Mouse (Mus musculus): ENCODE results near the gene Deaf1. TPM values are rescaled to one million over a fixed set of nuclear protein-coding genes. Genes with fewer than 3 reads are reported as not detected.

The Deaf1 gene
- 10 to 100 TPM; 21.2 to 45.8 TPM for polyA plus RNA-seq (2012; fragmentation: generic; extraction: Trizol)

GRCm38 (mm10) chr7:141327469-141328372 lies at the start of gene Deaf1, which contains the start of gene Tmem80:
Gene Deaf1 (minus strand): TSS chr7:141327690.
Gene Tmem80 (plus strand): TSS chr7:141327739.

DNA sequence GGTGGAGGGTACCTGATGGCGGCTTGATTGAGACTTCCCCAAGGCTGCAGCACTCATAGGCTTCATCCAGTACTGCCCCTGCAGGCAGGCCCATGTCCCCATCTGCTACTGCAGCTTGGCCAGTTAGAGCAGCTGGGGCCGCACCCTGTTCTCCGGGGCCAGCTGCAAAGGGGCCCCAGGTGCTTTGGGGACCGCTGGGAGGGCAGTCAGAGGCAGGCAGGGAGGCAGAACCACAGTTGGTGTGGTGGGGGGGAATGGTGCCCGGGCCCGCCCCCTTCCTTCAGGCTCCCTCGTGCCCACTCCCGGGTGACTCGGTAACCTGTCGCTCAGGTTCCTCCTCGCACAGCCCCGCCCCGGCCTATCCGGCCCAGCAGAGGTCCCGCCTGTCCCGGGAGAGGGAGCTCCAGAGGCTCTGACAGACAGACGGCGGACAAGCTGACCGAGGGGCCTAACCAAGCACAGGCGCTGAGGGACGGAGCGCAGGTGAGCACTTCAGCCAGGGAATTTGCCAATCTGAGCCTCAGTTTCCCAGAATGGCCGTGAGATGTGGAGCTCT lies 11.2 kb upstream of the Deaf1 start, which contains the start of gene Eps8l2:
TSS of gene Eps8l2 (plus strand) at position 305 of the 556 bp plus-strand sequence.

GRCm38 (mm10) chr7:141291921-141292582 lies 35.4 kb downstream of the Deaf1 start, which contains the start of gene Drd4:
Gene Drd4 (plus strand): TSS chr7:141292006.

DNA sequence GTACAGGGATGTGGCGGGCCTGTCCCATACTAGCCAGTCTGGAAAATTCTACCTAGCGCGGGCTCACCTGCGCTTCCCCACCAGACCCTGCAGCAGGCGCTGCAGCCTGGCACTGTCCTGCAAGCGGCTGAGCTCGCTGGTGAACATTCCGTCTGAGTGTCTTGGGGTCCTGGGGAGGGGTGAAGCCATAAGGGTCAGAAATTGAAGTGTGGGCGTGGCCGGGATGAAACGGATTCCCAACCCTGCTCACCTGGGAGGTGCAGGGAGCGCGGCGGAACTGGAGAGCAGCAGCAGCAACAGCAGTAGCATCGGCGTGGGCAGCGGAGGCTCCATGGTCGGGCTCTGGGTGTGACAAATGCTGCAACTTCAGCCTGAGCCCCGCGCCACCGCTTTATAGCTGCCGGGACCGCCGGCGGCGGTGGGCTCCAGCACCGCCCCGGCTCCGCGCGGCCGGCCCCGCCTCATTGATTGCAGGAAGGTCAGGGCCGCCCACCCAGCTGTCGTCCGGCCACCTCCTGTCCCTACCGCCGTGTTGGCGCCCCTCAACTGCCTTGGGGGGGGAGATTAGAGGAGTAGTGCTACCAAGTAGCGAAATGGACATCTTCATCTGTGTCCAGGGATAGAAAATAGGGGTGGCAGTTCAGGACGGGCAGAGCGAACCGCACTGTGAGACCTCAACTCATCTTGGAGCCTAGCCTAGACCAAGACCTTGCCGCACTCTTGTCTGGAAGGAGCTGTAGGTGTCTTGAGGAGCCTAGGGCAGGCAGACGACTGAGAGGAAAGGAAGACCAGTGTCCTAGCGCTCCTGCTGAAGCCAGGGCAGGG lies 48.5 kb downstream of the Deaf1 start, which contains the start of gene Sct:
TSS of gene Sct (minus strand) at position 368 of the 825 bp plus-strand sequence.

GRCm38 (mm10) chr7:141276546-141276945 lies 50.9 kb downstream of the Deaf1 start, which contains the start of gene Cdhr5:
Gene Cdhr5 (minus strand): TSS chr7:141276786.

GRCm38 (mm10) chr7:141265739-141266561 lies 61.5 kb downstream of the Deaf1 start, which contains the start of gene Irf7:
Gene Irf7 (minus strand): TSS chr7:141266481.

Other genes starting within 250 kb of the Deaf1 start
- 1 to 10 TPM; 1.8 to 6.9 TPM for gene Pkp3, start 249.5 kb downstream of the Deaf1 start, polyA plus RNA-seq (2012; fragmentation: generic; extraction: Trizol)
- 1 to 10 TPM; 3.7 to 6.1 TPM for gene Sigirr, start 227.1 kb downstream of the Deaf1 start, polyA plus RNA-seq (2012; fragmentation: generic; extraction: Trizol)
- not detected for gene Ano9, start 209.9 kb downstream of the Deaf1 start, polyA plus RNA-seq (2012; fragmentation: generic; extraction: Trizol)
- gene Ptdss2, start 205.3 kb downstream of the Deaf1 start, polyA plus RNA-seq (2012; fragmentation: generic; extraction: Trizol), result 10 to 100 TPM; 18.4 to 33.3 TPM
- gene Rnh1, start 154.8 kb downstream of the Deaf1 start, polyA plus RNA-seq (2012; fragmentation: generic; extraction: Trizol), result 100 to 1,000 TPM; 241 to 367 TPM
- gene Hras, start 133.7 kb downstream of the Deaf1 start, polyA plus RNA-seq (2012; fragmentation: generic; extraction: Trizol), result 100 to 1,000 TPM; 103 to 394 TPM
- gene Lrrc56, start 133.5 kb downstream of the Deaf1 start, polyA plus RNA-seq (2012; fragmentation: generic; extraction: Trizol), result 1 to 10 TPM; 1.1 to 9.3 TPM
- gene Lmntd2, start 113.6 kb downstream of the Deaf1 start, polyA plus RNA-seq (2012; fragmentation: generic; extraction: Trizol), result under 1 TPM; 0.01 to 0.06 TPM
- 10 to 100 TPM; 18.3 to 22.5 TPM for gene Rassf7, start 111.8 kb downstream of the Deaf1 start, polyA plus RNA-seq (2012; fragmentation: generic; extraction: Trizol)
- 10 to 100 TPM; 37.5 to 55.7 TPM for gene Phrf1, start 98.9 kb downstream of the Deaf1 start, polyA plus RNA-seq (2012; fragmentation: generic; extraction: Trizol)
- gene Irf7, start 61.2 kb downstream of the Deaf1 start, polyA plus RNA-seq (2012; fragmentation: generic; extraction: Trizol), result 1 to 10 TPM in 1 of 2 experiments, under 1 TPM in 1; 0.70 to 6.4 TPM
- gene Cdhr5, start 50.9 kb downstream of the Deaf1 start, polyA plus RNA-seq (2012; fragmentation: generic; extraction: Trizol), result under 1 TPM in 1 of 2 experiments, not detected in 1; 0.04 TPM
- not detected for gene Sct, start 48.6 kb downstream of the Deaf1 start, polyA plus RNA-seq (2012; fragmentation: generic; extraction: Trizol)
- under 1 TPM in 1 of 2 experiments, not detected in 1; 0.04 TPM for gene Drd4, start 35.7 kb downstream of the Deaf1 start, polyA plus RNA-seq (2012; fragmentation: generic; extraction: Trizol)
- gene Tmem80, start within 50 bp of the Deaf1 start, polyA plus RNA-seq (2012; fragmentation: generic; extraction: Trizol), result 10 to 100 TPM; 27.0 to 32.8 TPM
- 1 to 10 TPM in 1 of 2 experiments, under 1 TPM in 1; 0.15 to 1.3 TPM for gene Eps8l2, start 11.2 kb upstream of the Deaf1 start, polyA plus RNA-seq (2012; fragmentation: generic; extraction: Trizol)
- 100 to 1,000 TPM; 168 to 274 TPM for gene Taldo1, start 64.5 kb upstream of the Deaf1 start, polyA plus RNA-seq (2012; fragmentation: generic; extraction: Trizol)
- gene Gatd1, start 86.4 kb upstream of the Deaf1 start, polyA plus RNA-seq (2012; fragmentation: generic; extraction: Trizol), result 10 to 100 TPM; 19.0 to 44.3 TPM
- under 1 TPM in 1 of 2 experiments, not detected in 1; 0.02 TPM for gene Cend1, start 101.8 kb upstream of the Deaf1 start, polyA plus RNA-seq (2012; fragmentation: generic; extraction: Trizol)
- gene Slc25a22, start 110.2 kb upstream of the Deaf1 start, polyA plus RNA-seq (2012; fragmentation: generic; extraction: Trizol), result 10 to 100 TPM in 1 of 2 experiments, 1 to 10 TPM in 1; 5.8 to 13.9 TPM
- gene Pidd1, start 116.3 kb upstream of the Deaf1 start, polyA plus RNA-seq (2012; fragmentation: generic; extraction: Trizol), result 1 to 10 TPM; 4.1 to 5.6 TPM
- over 10,000 TPM in 1 of 2 experiments, 1,000 to 10,000 TPM in 1; 3,471 to 11,217 TPM for gene Rplp2, start 119.7 kb upstream of the Deaf1 start, polyA plus RNA-seq (2012; fragmentation: generic; extraction: Trizol)
- gene Pnpla2, start 127.5 kb upstream of the Deaf1 start, polyA plus RNA-seq (2012; fragmentation: generic; extraction: Trizol), result 10 to 100 TPM; 28.5 to 35.1 TPM
- 1 to 10 TPM; 5.3 to 8.3 TPM for gene Cracr2b, start 133.4 kb upstream of the Deaf1 start, polyA plus RNA-seq (2012; fragmentation: generic; extraction: Trizol)
- gene Cd151, start 139.7 kb upstream of the Deaf1 start, polyA plus RNA-seq (2012; fragmentation: generic; extraction: Trizol), result 100 to 1,000 TPM; 161 to 178 TPM
- gene Polr2l, start 147.4 kb upstream of the Deaf1 start, polyA plus RNA-seq (2012; fragmentation: generic; extraction: Trizol), result 100 to 1,000 TPM in 1 of 2 experiments, 10 to 100 TPM in 1; 73.2 to 208 TPM
- gene Tspan4, start 147.6 kb upstream of the Deaf1 start, polyA plus RNA-seq (2012; fragmentation: generic; extraction: Trizol), result 100 to 1,000 TPM; 245 to 411 TPM
- gene Chid1, start 212.2 kb upstream of the Deaf1 start, polyA plus RNA-seq (2012; fragmentation: generic; extraction: Trizol), result 10 to 100 TPM; 21.6 to 42.3 TPM
- gene Ap2a2, start 234.5 kb upstream of the Deaf1 start, polyA plus RNA-seq (2012; fragmentation: generic; extraction: Trizol), result 10 to 100 TPM; 41.6 to 67.1 TPM

Measured in C3H10T1/2 (cell line).